Mouse (Mus musculus) urinary bladder, postnatal 25 days (tissue): Measurements from ENCODE around the gene Tor4a.
A peak's percentile ranks its signal among the peaks of the same experiment; 100 is the strongest.

Experiments used
- DNase-seq: peaks from one replicate; pipeline ENCODE4 v3.0.0; 2022; ENCODE audit warnings: low spot score

Tor4a gene

GRCm38 (mm10) chr2:25186575-25186930 lies 10.1 kb downstream of the Tor4a start:
- DNase-seq = no peak

DNA sequence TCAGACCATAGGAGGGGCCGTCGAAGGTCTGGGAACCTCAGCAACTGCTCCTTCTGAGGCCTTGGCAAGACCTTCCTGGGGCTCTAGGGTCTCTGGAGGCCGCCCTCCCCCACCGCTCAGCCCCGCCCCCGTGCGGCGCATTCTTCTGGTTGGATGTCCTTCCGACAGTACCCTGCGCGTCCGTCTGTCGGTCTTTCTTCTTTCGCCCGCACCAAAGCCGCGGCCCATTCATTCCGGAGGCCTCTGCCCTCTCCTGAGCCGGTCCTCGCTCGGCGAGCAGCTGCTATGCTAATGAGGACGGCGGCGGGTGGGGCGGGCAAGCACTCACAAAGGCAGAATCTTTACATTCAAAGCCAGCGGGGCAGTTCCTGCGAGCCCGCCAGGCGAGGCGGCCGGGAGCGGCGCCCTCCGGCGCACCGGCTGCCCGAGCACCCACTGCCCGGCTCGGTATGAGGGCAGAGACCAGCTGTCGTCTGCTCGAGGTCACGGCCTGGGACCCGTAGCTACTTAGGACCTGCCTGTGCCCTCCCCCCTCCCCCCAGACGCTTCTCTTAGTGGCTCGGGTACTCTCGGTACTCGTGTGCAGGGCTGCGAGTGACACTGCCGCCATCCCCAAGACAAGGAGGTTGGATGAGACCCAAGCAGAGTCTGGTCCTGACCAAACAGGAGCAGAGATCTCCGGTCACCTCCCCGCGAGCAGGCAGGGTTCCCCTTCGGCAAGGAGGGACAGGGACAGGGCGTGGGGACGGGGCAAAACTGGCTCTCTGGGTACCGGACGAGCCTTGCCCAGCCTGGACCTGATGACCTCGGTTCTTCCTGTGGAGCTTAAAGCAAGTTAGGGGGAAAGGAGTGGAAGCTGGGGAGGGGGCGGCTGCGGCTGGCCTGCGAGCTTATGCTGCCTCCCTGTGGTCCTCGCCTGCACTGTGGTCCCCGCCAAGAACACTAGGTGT lies 10.8 kb downstream of the Tor4a start:
- peak; percentile 59 for DNase-seq

- DNase-seq = no peak
These were observed 12.2 kb downstream of the Tor4a start for GRCm38 (mm10) chr2:25184496-25184895.

GRCm38 (mm10) chr2:25183336-25183735 lies 13.3 kb downstream of the Tor4a start:
- DNase-seq = no peak

GRCm38 (mm10) chr2:25182664-25183063 lies 14.0 kb downstream of the Tor4a start:
- no peak for DNase-seq

- no peak for DNase-seq
These were observed 14.7 kb downstream of the Tor4a start for GRCm38 (mm10) chr2:25181891-25182397.

GRCm38 (mm10) chr2:25180973-25181890 lies 15.5 kb downstream of the Tor4a start:
- no peak for DNase-seq

DNA sequence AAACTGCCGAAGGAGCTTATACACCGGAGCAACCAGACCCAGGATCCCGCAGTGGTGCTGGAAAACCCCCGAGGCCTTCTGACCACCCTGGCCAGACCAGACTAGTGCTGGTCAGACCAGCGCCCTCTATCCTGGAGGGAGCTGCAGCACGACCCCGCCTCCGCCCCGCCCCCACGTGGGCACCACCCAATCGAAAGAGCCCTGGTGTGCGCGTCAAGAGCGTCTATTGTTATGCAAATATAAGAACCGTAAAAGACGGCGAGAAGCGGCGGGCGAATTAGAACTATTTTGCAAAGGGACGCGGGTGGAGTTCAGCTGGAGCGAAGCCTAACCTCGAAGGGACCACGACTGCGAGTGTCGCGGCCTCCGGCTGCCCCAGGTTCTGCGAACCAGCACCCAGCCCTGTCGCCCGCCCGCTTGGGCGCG lies 16.2 kb downstream of the Tor4a start, which contains the start of gene Nrarp:
Gene Nrarp, plus strand, starts transcription at position 281 of the 426 bp plus-strand sequence.
- peak; percentile 90 for DNase-seq

- DNase-seq = no peak
These were observed 17.0 kb downstream of the Tor4a start for GRCm38 (mm10) chr2:25179566-25180217.

- DNase-seq = no peak
These were observed 18.3 kb downstream of the Tor4a start for GRCm38 (mm10) chr2:25178285-25178972.

- DNase-seq = no peak
These were observed 19.0 kb downstream of the Tor4a start for GRCm38 (mm10) chr2:25177685-25178084.

DNA sequence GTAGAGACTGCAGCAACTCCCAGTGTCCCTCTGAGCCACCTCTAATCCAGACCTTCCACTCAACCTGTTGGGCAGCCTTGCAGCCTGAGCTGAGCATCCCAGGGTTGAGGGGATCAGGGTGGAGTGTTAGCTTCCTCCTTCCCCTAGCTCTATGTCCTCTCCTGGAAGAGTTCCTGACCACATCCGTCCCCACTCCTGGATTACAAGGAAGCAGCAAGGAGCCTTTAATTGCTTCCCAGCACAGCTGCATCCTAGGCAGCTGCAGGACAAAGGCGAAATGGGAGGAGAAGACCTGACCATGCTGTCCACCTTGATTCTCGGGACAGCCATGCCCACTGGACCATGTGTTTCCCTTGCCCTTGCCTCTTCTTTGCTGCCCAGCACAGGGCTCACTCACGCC lies 19.6 kb downstream of the Tor4a start:
- DNase-seq = no peak

DNA sequence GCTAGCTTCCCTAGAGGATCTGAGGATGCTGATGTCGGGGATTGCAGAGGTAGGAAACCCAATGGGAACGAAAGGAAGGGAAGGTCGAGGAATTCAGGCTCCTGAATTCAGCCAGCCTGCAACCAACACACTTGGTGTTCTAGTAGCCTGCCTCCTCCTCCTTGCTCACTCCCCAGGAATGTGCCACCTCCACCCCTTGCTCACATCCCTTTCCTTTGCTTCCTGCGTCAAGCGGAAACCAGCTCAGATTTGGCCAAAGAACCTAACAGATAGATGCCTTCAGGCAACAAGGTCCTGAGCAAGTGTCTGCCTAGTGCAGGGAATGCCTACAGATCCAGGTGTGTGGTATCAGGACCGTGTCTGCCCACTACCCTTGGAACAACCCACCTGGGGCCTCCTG lies 20.1 kb downstream of the Tor4a start:
- DNase-seq = no peak

DNA sequence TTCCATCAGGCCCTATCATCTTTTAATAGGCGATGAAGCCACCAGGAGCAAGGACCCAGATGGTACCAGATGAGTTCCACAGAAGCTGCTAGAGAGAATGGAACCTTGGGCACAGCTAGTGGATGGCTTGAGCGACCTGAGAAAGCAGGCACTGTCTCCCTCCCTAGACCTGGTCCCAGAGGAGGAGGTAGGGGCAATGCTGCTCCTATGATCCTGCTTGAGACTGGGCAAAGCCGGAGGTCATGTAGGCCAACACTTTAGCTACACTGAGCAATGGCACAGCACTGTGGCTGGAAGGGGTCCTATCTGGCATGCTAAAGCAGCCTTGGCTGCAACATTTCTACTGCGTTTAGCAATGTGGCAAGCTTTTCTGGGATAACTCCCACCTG lies 21.0 kb downstream of the Tor4a start:
- no peak for DNase-seq

DNA sequence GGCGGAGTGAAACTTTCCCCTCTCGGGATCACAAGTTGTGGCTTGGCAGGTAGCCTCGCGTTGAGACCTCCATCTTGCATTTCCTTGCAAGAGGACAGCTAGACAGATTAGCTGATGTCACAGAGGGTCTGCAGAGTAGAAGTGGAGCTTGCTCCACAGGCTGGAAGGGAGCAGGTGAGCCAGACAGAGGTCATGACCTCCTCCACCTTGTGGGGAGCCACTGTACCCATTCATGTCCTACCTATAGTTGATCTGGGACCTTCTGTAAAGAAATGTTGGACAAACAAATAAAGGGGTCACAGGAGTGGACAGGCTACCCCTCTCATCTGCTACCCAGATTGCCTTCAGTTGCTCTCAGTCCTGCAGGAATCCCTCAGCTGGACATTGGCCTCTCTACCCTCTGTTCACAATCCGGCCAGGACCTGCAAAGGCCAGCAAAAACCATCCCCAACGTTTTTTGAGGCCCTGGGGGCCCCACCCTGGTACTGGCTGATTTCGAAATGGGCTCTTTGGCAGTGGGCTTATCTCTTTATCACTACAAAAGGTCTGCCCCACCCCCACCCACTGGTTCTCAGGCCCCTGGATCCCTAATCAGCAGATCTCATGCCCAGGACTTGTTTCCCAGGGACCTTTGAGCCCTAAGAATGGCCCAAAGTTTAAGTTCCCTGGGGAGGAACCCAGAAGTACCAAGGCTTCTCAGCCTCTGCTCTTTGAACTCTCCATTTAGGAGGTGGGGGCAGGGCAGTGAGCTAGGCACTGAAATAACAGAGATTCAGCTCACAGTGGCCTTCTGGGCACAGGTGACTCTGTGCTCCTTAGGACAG lies 21.6 kb downstream of the Tor4a start:
- no peak for DNase-seq

DNA sequence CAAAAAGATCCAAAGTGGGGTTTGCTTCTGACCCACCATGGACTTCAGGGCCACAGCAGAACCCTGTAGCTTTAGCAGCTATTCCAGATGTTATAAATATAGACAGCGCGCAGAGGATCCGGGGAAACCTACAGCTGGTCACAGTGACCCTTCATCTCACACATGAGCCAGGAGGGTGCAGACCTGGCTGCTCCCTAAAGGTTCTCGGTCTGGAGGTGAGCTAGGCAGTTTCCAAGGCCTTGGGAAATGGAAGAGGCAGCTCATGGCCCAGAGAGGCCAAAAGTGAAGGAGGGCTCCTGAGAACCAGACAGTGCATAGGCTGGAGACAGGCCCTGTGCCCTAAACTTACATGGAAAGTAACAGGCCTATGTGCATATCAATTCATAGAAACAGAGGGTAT lies 22.9 kb downstream of the Tor4a start:
- no peak for DNase-seq

- DNase-seq = peak; percentile 62
These were observed 24.1 kb downstream of the Tor4a start for GRCm38 (mm10) chr2:25172629-25173028.

DNA sequence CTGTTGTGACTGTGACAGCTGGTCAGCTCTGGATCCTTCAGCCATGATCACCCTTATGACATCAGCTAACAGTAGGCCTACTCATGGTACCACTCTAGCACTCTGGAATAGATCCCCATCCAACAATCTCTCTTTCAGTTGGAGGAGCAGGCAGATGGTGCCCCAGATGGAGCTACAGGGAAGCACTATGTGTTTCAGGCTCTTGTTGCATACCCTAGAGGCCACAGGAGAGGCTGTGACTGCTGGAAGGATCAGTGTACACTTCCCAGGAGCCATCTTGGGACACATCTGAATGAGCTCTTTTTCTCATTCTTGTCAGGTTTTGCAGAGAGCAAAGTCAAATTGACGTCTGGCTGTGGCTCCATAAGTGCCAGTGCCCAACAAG lies 24.9 kb downstream of the Tor4a start:
- DNase-seq = no peak

DNA sequence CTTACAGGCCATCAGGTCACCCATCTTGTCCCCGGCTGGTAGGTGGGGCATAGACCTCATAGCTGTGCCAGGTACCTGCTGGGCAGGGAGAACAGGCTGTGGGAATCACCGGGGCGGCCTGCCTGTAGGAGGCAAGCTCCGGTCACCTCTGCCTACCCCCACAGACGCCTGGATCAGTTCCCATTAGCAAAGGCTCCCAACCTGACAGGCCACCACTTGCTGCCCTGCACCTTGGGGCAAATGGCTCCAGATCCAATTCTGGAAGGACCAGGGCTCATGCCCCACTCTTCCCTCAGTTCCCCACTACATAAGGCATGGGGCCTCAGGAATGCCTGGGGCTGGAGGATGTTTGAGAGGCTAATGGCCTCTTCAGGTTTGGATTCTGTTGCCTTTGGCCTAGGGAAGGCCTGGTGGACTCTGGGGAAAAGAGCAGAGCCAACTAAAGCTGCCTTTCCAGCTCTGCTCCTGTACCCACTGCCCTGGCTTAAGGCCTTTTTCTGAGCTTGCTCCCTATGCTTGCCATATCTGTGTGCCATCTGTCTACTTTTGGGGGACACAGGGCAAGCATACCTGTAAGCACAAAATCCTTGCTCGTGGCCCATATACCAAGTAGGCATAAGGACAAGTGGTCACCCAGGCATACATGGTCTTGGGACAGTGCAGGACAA lies 25.5 kb downstream of the Tor4a start:
- no peak for DNase-seq
